Mouse (Mus musculus) heart, adult 2 months (tissue): ENCODE measurements around the gene Vezf1.

Source experiments
- EP300 ChIP-seq: fragments of 200-500 bp; IDR thresholded peaks from 2 replicates; pipeline ENCODE4 v1.6.1; 2011; ENCODE audit warnings: low read depth, low read length, control low read depth; ENCODE audit not compliant: insufficient read depth
- POLR2A ChIP-seq: fragments of 200-500 bp; IDR thresholded peaks from 2 replicates; pipeline ENCODE4 v1.6.1; 2011; ENCODE audit warnings: mild to moderate bottlenecking, low read depth, low read length, control low read depth; ENCODE audit not compliant: insufficient read depth

DNA sequence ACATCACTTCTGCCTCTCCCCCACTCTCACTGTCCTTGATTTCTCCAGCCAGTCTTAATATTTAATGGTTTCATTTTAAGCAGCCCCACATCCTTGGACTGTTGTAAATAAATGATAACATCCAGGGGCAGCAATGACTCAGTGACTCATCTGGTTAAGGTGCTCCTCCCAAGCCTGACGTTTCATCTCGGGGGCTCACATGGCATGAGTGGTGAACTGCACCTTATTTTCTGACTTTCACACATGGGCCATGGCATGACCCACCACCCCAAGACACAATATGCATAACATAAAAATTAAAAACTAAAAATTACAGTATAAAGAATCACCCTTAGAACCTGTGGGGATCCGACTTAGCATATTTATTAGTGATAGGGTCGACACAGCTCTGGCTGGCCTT lies 22.2 kb upstream of the Vezf1 start:
- TF ChIP-seq EP300 (no peak), POLR2A (no peak)
